Mouse (Mus musculus): ENCODE measurements around the gene Kcng4. TPM values are rescaled to one million over a fixed set of nuclear protein-coding genes. Genes with fewer than 3 reads are reported as not detected.

The Kcng4 gene
- polyA plus RNA-seq, 1 experiment from 2014 or later = 0.18 TPM

DNA sequence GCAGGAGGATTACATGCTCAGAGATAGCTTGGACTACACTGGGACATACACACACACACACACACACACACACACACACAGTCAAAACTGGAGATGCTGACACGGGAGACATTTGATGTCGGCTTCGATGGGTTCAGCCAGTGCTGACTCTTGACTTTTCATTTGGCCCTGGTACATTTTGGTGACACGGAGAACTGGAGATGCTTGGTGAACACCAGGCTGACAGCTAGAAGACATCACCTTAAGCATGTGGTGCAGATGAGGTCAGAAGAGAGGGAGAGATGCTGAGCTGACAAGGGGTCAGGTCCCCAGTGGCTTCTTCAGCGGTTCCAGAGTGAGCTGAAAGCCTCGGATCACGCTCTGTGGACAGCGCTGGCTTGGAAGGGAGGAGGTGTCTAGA lies 12.4 kb downstream of the Kcng4 start:
- Histone ChIP-seq H3K27me3 (ENCODE audit: control insufficient read depth, insufficient read depth, low read length) (no peaks in the 10 kb centered on the region), H3K9ac (ENCODE audit: low read length) (no peak overlapping the region), H3K27ac (ENCODE audit: low read length) (no peak overlapping the region), H3K4me2 (ENCODE audit: low read depth, low read length) (no peak overlapping the region), H3K36me3 (ENCODE audit: control insufficient read depth, insufficient read depth, low read length) (no peaks in the 10 kb centered on the region), H3K4me1 (ENCODE audit: control insufficient read depth, insufficient read depth, low read length) (no peaks in the 10 kb centered on the region), H3K4me3 (replicated peaks; ENCODE audit: low read length) (no peak overlapping the region), H3K9me3 (replicated peaks; ENCODE audit: control insufficient read depth, low read length) (no peaks in the 10 kb centered on the region)
- WGBS = 82% methylated on average over 8 of the region's 8 CpGs
- no peak for ATAC-seq (ENCODE audit: insufficient read depth, low FRiP score)

DNA sequence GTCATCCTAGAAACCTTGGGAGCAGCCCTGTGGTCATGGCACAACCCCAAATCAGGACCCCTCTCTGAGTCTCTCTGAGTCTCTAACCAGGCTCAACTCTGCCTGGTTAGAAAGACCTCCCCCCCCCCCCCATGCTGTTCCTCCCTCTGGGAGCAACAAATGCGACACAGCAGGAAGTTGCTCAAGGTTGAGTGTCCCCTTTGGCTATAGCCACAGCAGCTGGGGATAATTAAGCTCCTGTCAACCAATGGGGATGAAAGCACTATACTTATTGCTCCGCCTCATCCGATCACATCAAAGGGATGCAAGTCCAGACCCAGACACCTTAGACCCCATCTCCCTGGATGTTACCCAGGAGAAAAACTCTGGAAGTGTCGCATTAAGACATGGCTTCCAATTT lies 12.9 kb downstream of the Kcng4 start:
- 63% methylated on average over 4 of the region's 4 CpGs for WGBS
- Histone ChIP-seq H3K9ac (ENCODE audit: low read length) (no peak overlapping the region), H3K4me2 (ENCODE audit: low read depth, low read length) (no peak overlapping the region), H3K4me3 (replicated peaks; ENCODE audit: low read length) (no peak overlapping the region), H3K9me3 (replicated peaks; ENCODE audit: control insufficient read depth, low read length) (no peaks in the 10 kb centered on the region), H3K36me3 (ENCODE audit: control insufficient read depth, insufficient read depth, low read length) (no peaks in the 10 kb centered on the region), H3K4me1 (ENCODE audit: control insufficient read depth, insufficient read depth, low read length) (no peaks in the 10 kb centered on the region), H3K27ac (ENCODE audit: low read length) (no peak overlapping the region), H3K27me3 (ENCODE audit: control insufficient read depth, insufficient read depth, low read length) (no peaks in the 10 kb centered on the region)
- no peak for ATAC-seq (ENCODE audit: insufficient read depth, low FRiP score)

DNA sequence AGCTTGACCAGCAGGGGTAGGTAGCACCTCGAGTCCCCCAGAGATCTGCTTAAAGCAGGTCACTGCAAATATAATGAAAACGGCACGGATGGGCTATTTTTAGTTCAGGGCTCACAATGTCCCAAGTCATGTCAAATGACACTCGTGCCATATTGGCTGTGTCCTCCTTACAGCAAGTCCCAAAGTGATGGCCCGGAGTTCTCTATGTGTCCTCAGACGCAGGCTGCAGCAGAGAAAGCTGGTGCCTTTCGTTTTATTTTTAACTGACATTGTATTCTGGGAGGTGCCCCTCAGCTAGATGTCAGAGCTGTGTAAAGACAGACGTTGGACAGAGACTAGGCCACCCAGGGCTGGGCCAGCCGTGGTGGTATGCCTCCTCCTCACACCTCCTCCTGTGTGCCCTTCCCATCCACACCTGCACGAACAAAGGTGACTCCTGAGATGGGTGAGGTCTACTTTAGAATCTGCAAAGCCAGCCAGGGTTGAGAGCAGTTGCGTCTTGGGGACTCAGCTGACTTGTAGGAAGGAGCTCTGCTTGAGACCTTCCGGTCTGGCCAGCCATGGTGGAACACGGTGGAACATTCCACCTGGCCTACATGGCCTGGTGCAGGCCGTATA lies 14.5 kb downstream of the Kcng4 start:
- H3K4me2 ChIP-seq (ENCODE audit: low read depth, low read length) = no peak overlapping the region
- no peaks in the 10 kb centered on the region for H3K4me1 ChIP-seq (ENCODE audit: control insufficient read depth, insufficient read depth, low read length)
- H3K36me3 ChIP-seq (ENCODE audit: control insufficient read depth, insufficient read depth, low read length) = no peaks in the 10 kb centered on the region
- H3K27ac ChIP-seq (ENCODE audit: low read length) = no peak overlapping the region
- ATAC-seq (ENCODE audit: insufficient read depth, low FRiP score) = no peak
- no peak overlapping the region for H3K4me3 ChIP-seq (replicated peaks; ENCODE audit: low read length)
- 81% methylated on average over 14 of the region's 14 CpGs for WGBS
- H3K27me3 ChIP-seq (ENCODE audit: control insufficient read depth, insufficient read depth, low read length) = no peaks in the 10 kb centered on the region
- H3K9ac ChIP-seq (ENCODE audit: low read length) = no peak overlapping the region
- H3K9me3 ChIP-seq (replicated peaks; ENCODE audit: control insufficient read depth, low read length) = no peaks in the 10 kb centered on the region

DNA sequence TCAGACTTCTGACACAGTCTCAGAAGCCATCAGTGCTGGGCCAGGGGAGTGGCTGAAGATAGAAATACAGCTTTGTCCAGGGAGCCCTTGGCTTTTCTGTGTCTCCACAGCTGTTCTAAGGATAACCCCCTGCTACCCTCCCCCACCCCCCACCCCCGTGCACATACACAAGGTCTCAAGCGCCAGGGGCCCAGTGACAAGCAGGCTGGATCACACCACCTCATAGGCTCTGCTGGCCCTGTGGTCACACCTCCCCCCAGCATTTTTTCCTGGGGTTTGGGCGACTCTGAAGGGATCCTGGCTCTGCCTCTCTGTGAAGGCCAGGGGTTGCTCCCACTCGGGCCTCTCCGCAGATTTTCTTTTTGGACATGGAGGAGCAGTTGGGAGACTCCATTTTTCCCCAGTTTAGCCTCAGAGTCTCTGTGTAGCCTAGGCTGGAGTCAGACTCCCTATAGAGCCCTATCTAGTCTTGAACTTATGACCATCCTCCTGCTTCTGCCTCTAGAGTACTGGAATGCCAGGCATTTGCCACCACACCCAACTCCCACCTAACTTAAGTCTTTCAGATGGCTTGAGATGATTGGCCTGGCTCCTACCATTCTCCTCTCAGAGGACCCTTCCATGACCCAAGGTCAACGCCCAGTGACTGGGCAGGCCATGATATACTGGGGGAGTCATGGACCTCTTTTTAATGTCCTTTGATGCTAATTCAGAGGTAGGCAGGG lies 15.2 kb downstream of the Kcng4 start:
- Histone ChIP-seq H3K4me1 (ENCODE audit: control insufficient read depth, insufficient read depth, low read length) (no peaks in the 10 kb centered on the region), H3K36me3 (ENCODE audit: control insufficient read depth, insufficient read depth, low read length) (no peaks in the 10 kb centered on the region), H3K27me3 (ENCODE audit: control insufficient read depth, insufficient read depth, low read length) (no peaks in the 10 kb centered on the region), H3K4me2 (ENCODE audit: low read depth, low read length) (no peak overlapping the region), H3K9ac (ENCODE audit: low read length) (no peak overlapping the region), H3K4me3 (replicated peaks; ENCODE audit: low read length) (no peak overlapping the region), H3K27ac (ENCODE audit: low read length) (no peak overlapping the region), H3K9me3 (replicated peaks; ENCODE audit: control insufficient read depth, low read length) (no peaks in the 10 kb centered on the region)
- WGBS = 67% methylated on average over 6 of the region's 6 CpGs
- no peak for ATAC-seq (ENCODE audit: insufficient read depth, low FRiP score)

DNA sequence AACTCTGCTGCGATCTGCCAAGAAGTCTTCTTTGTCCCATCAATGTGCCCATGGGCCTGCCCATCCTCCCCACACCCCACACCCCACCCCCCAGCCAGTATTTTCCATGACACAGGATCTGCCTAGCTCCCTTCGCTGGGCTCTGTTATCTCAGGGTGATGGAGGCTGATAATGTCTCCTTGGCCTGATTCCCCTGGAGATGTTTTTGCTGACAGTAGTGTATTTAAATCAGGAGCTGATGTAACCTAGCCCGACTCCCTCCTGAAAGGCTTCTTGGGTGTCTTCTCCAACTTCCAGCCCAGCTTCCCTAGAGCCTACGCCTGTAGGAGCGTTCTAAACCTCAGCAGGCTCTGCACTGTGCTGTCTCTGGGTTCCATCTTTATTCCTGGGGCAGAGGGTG lies 16.6 kb downstream of the Kcng4 start:
- no peak overlapping the region for H3K27ac ChIP-seq (ENCODE audit: low read length)
- no peaks in the 10 kb centered on the region for H3K27me3 ChIP-seq (ENCODE audit: control insufficient read depth, insufficient read depth, low read length)
- H3K9me3 ChIP-seq (replicated peaks; ENCODE audit: control insufficient read depth, low read length) = no peaks in the 10 kb centered on the region
- no peaks in the 10 kb centered on the region for H3K36me3 ChIP-seq (ENCODE audit: control insufficient read depth, insufficient read depth, low read length)
- H3K4me2 ChIP-seq (ENCODE audit: low read depth, low read length) = no peak overlapping the region
- ATAC-seq (ENCODE audit: insufficient read depth, low FRiP score) = no peak
- no peak overlapping the region for H3K9ac ChIP-seq (ENCODE audit: low read length)
- no peaks in the 10 kb centered on the region for H3K4me1 ChIP-seq (ENCODE audit: control insufficient read depth, insufficient read depth, low read length)
- H3K4me3 ChIP-seq (replicated peaks; ENCODE audit: low read length) = no peak overlapping the region
- WGBS = 49% methylated on average over 5 of the region's 5 CpGs

DNA sequence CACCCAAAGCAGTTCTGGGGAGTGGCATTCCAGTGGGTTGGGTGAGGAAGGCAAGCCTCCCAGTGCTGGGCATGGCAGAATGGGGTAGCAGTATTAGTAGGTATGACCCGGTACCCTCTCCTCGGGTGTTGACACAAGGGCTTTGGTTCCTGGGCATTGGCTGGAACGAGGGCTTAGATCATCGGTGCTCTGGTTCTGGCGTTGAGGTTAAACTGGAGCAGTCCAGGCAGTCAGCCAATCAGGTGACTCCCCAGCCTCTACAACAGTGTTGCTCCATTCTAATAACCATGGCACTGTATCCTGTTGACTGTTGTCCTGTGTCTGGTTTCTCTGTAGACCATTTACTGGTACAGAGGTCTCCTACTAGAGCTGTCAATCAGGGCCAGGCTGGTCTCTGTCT lies 17.9 kb downstream of the Kcng4 start:
- no peaks in the 10 kb centered on the region for H3K27me3 ChIP-seq (ENCODE audit: control insufficient read depth, insufficient read depth, low read length)
- H3K4me1 ChIP-seq (ENCODE audit: control insufficient read depth, insufficient read depth, low read length) = no peaks in the 10 kb centered on the region
- 81% methylated on average over 5 of the region's 5 CpGs for WGBS
- H3K4me2 ChIP-seq (ENCODE audit: low read depth, low read length) = no peak overlapping the region
- H3K4me3 ChIP-seq (replicated peaks; ENCODE audit: low read length) = no peak overlapping the region
- H3K9ac ChIP-seq (ENCODE audit: low read length) = no peak overlapping the region
- H3K36me3 ChIP-seq (ENCODE audit: control insufficient read depth, insufficient read depth, low read length) = no peaks in the 10 kb centered on the region
- no peak overlapping the region for H3K27ac ChIP-seq (ENCODE audit: low read length)
- no peak for ATAC-seq (ENCODE audit: insufficient read depth, low FRiP score)
- no peaks in the 10 kb centered on the region for H3K9me3 ChIP-seq (replicated peaks; ENCODE audit: control insufficient read depth, low read length)

DNA sequence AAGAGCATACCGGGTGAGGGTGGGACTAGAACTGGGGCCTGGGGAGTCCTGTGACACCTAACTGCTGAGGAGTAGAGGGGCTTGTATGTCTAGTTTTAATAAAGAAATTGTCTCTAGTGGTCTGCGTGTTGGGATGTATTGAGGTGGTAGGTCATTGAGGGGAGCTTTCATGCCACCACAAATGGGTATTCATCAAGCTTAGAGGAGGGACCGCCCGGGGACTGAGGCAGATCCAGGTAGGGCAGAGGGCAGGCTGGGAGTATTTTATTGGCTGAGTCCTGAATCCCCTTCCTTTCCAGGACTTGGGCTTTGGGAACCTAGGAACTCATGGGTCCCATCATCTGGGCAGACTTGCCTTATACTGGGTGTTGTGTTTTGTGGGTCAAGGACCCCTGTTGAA lies 18.7 kb downstream of the Kcng4 start:
- Histone ChIP-seq H3K9me3 (replicated peaks; ENCODE audit: control insufficient read depth, low read length) (no peaks in the 10 kb centered on the region), H3K4me3 (replicated peaks; ENCODE audit: low read length) (no peak overlapping the region), H3K36me3 (ENCODE audit: control insufficient read depth, insufficient read depth, low read length) (no peaks in the 10 kb centered on the region), H3K4me2 (ENCODE audit: low read depth, low read length) (no peak overlapping the region), H3K27ac (ENCODE audit: low read length) (no peak overlapping the region), H3K9ac (ENCODE audit: low read length) (no peak overlapping the region), H3K4me1 (ENCODE audit: control insufficient read depth, insufficient read depth, low read length) (no peaks in the 10 kb centered on the region), H3K27me3 (ENCODE audit: control insufficient read depth, insufficient read depth, low read length) (no peaks in the 10 kb centered on the region)
- WGBS = 90% methylated on average over 4 of the region's 4 CpGs
- no peak for ATAC-seq (ENCODE audit: insufficient read depth, low FRiP score)

DNA sequence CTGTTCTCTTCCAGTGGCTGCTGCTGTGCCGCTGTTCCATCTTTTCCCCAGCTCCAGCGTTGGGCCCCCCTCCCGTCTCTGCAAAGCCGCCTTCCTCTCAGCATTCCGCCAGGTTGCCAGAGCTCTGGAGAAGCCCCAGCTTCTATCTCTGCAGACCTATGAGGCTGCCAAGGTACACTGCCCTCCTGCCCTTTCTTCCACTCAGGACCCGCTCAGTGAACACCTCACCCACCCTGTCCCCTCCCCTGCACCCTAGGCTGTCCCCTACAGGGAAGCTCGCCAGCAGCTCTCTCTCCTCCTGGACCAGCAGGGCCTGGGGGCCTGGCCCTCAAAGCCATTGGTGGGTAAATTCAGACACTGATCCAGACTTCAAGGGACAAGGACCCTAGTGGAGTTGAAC lies 19.1 kb downstream of the Kcng4 start:
- Histone ChIP-seq H3K36me3 (ENCODE audit: control insufficient read depth, insufficient read depth, low read length) (no peaks in the 10 kb centered on the region), H3K4me2 (ENCODE audit: low read depth, low read length) (no peak overlapping the region), H3K9me3 (replicated peaks; ENCODE audit: control insufficient read depth, low read length) (no peaks in the 10 kb centered on the region), H3K9ac (ENCODE audit: low read length) (no peak overlapping the region), H3K4me3 (replicated peaks; ENCODE audit: low read length) (no peak overlapping the region), H3K27ac (ENCODE audit: low read length) (no peak overlapping the region), H3K27me3 (ENCODE audit: control insufficient read depth, insufficient read depth, low read length) (no peaks in the 10 kb centered on the region), H3K4me1 (ENCODE audit: control insufficient read depth, insufficient read depth, low read length) (no peaks in the 10 kb centered on the region)
- 78% methylated on average over 7 of the region's 7 CpGs for WGBS
- no peak for ATAC-seq (ENCODE audit: insufficient read depth, low FRiP score)

DNA sequence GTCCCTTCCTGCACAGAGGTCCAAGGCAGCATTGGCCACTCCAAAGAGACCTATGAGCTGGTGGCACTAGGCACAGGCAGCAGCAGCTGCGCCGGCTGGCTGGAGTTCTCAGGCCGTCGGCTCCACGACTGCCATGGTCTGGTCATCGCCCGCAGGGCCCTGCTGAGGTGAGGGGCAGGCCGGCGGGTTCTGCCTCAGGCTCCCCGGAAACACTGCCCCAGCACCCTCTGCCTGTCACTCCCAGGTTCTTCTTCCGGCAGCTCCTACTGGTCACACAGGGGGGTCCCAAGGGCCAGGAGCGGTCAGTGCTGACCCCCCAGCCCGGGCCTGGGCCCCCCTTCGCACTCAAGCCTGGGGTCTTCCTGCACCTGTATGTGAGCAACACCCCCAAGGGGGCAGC lies 20.4 kb downstream of the Kcng4 start:
- Histone ChIP-seq H3K4me3 (replicated peaks; ENCODE audit: low read length) (no peak overlapping the region), H3K9me3 (replicated peaks; ENCODE audit: control insufficient read depth, low read length) (no peaks in the 10 kb centered on the region), H3K9ac (ENCODE audit: low read length) (no peak overlapping the region), H3K4me2 (ENCODE audit: low read depth, low read length) (no peak overlapping the region), H3K27me3 (ENCODE audit: control insufficient read depth, insufficient read depth, low read length) (no peaks in the 10 kb centered on the region), H3K27ac (ENCODE audit: low read length) (no peak overlapping the region), H3K36me3 (ENCODE audit: control insufficient read depth, insufficient read depth, low read length) (no peaks in the 10 kb centered on the region), H3K4me1 (ENCODE audit: control insufficient read depth, insufficient read depth, low read length) (no peaks in the 10 kb centered on the region)
- 82% methylated on average over 14 of the region's 14 CpGs for WGBS
- no peak for ATAC-seq (ENCODE audit: insufficient read depth, low FRiP score)
